Mouse (Mus musculus) heart, postnatal 0 days (tissue): ENCODE data around the gene Large1.

Experiments used
- CTCF ChIP-seq: IDR thresholded peaks from 2 replicates; pipeline ENCODE4 v1.5.1; 2016; ENCODE audit warnings: antibody characterized with exemption, control low read depth, low read depth
- EP300 ChIP-seq: IDR thresholded peaks from 2 replicates; pipeline ENCODE4 v1.6.1; 2016; ENCODE audit warnings: antibody characterized with exemption, low read depth

- no peak for TF ChIP-seq CTCF
- TF ChIP-seq EP300, result no peak
Observed at GRCm38 (mm10) chr8:72780644-72781043, 572.7 kb downstream of the Large1 start.
